Mouse (Mus musculus) forebrain, embryonic 14.5 days (tissue): ENCODE measurements at regions not wholly inside any gene's neighbourhood (a gene's known extent, or its start where the extent isn't known, plus 50 kb on each side); places are given as distances from the start of the nearest gene placed in this dataset.

ENCODE experiments used
- ATAC-seq: fragments of 200-750 bp; cut with Nextera tagmentation; 2 replicates; pipeline ENCODE4 v1.8.0; 2017; ENCODE audit warnings: mild to moderate bottlenecking, moderate library complexity
- DNase-seq: peaks from one replicate; pipeline ENCODE4 v3.0.0-alpha.2; 2015; ENCODE audit warnings: low spot score
- H3K27ac ChIP-seq: fragments of 300-500 bp; sonication (generic); 2 replicates; pipeline ENCODE4 v1.5.1; 2014; ENCODE audit warnings: low read depth, mild to moderate bottlenecking, control low read depth, low read length, moderate library complexity
- H3K27me3 ChIP-seq: fragments of 300-500 bp; sonication (generic); replicated peaks from 2 replicates; pipeline ENCODE4 v1.6.1; 2014; ENCODE audit warnings: low read length, control low read depth, mixed read lengths; ENCODE audit not compliant: control insufficient read depth, insufficient read depth
- H3K36me3 ChIP-seq: fragments of 300-500 bp; sonication (generic); 2 replicates; pipeline ENCODE4 v1.6.1; 2014; ENCODE audit warnings: low read length, control low read depth; ENCODE audit not compliant: control insufficient read depth, insufficient read depth
- H3K4me1 ChIP-seq: fragments of 300-500 bp; sonication (generic); 2 replicates; pipeline ENCODE4 v1.6.1; 2014; ENCODE audit warnings: antibody characterized with exemption, low read length, control low read depth; ENCODE audit not compliant: control insufficient read depth, insufficient read depth
- H3K4me2 ChIP-seq: fragments of 300-500 bp; sonication (generic); 2 replicates; pipeline ENCODE4 v1.6.1; 2014; ENCODE audit warnings: mild to moderate bottlenecking, control low read depth, low read length
- H3K4me3 ChIP-seq: fragments of 300-500 bp; sonication (generic); 2 replicates; pipeline ENCODE4 v1.5.1; 2014; ENCODE audit warnings: low read depth, low read length, control low read depth
- H3K9ac ChIP-seq: fragments of 300-500 bp; sonication (generic); 2 replicates; pipeline ENCODE4 v1.6.1; 2014; ENCODE audit warnings: mild to moderate bottlenecking, low read length, control low read depth, moderate library complexity
- H3K9me3 ChIP-seq: fragments of 300-500 bp; sonication (generic); replicated peaks from 2 replicates; pipeline ENCODE4 v1.6.1; 2016; ENCODE audit warnings: low read length, control low read depth, mixed read lengths; ENCODE audit not compliant: control insufficient read depth
- WGBS: fragments of 180-500 bp; shearing (Covaris S2); extraction: QIAGEN DNeasy Blood & Tissue Kit; methylation state at CpG from one replicate; pipeline ENCODE4 v1.1.7; 2014; 5-methylcytosine and 5-hydroxymethylcytosine counted together

DNA sequence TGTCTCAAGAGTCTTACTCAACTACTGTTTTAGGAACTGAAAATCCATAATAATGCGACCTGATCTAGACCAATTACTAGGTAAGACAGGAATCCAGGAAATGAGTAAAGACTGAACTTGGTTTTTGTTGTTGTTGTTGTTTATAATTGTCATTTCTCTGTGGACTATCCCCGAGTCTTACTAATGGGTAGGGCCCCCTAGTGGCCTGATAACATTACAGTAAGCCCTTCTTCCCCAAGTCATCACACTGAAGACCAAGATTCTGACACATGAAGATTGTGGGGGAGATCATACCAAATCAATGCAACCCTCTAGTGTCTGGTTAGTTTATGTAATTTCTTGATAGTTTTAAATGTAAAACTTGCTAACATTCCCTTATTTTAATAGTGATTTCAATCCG, 95.2 kb upstream of the Nek7 start:
- no peak for DNase-seq
- no peak for ATAC-seq

DNA sequence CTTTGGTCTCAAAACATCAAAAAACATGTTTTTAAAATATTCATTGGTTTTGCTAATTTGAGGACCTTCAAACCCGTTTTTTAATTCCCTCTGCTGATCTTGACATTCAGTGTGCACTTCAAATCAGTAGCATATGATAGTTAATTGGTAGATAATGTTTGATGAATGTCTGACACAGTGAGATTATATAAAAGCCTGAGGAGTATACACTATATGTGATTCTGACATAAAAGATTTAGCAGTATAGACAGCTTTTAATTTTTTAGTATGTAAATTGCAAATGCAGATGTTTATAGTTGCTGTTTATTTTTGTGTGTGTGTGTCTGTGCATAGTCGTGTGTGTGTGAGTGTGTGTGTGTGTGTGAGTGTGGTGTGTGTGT, 89.3 kb upstream of the Nek7 start:
- 70% methylated on average over 2 of the region's 2 CpGs for WGBS
- Histone ChIP-seq H3K9ac (no peak overlapping the region), H3K27ac (no peak overlapping the region), H3K27me3 (no peaks in the 10 kb centered on the region), H3K4me3 (no peak overlapping the region), H3K4me1 (no peaks in the 10 kb centered on the region), H3K9me3 (no peaks in the 10 kb centered on the region), H3K4me2 (no peak overlapping the region), H3K36me3 (no peaks in the 10 kb centered on the region)
- DNase-seq (no peak), ATAC-seq (no peak)

More for the DNA sequence above, 95.2 kb upstream of the Nek7 start:
- Histone ChIP-seq H3K9me3 (no peaks in the 10 kb centered on the region), H3K4me2 (no peak overlapping the region), H3K4me3 (no peak overlapping the region), H3K36me3 (no peaks in the 10 kb centered on the region), H3K27me3 (no peaks in the 10 kb centered on the region), H3K27ac (no peak overlapping the region), H3K9ac (no peak overlapping the region), H3K4me1 (no peaks in the 10 kb centered on the region)
- WGBS = 72% methylated on average over 3 of the region's 3 CpGs

DNA sequence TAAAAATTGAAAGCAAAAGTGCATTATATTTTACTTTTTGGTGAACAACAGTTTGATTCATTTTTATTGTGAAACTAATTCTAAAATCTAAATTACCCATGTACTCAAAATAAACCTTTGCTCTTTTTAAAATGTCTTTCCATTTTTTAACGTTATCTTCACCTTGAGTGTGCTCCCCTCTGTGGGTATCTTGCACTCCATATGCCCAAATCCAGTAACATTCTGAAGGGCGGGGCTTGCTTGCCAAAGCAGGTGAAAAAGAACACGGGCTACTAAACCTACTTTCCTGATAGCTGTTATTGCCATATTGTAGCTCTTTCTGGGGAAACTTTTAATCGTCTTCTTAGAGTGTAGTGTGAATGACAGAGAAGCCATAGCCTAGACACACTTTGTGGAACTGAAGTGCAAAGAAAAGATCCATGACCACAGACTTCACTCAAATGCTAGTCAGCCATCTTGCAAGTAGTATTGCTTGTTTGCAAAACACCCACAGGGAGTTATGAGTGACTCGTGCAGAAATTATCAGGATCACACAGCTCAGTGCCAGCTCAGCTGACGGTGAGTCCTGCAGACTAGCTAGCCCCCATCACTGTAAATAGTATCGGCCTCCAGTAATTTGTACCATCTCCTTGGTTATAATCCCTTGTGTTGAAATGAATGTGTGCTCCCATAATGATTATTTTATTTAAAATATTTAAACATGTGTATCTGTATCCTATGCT, 88.7 kb upstream of the Nek7 start:
- H3K36me3 ChIP-seq = no peaks in the 10 kb centered on the region
- H3K4me2 ChIP-seq = no peak overlapping the region
- no peak overlapping the region for H3K9ac ChIP-seq
- WGBS = 71% methylated on average over 7 of the region's 7 CpGs
- H3K4me3 ChIP-seq = no peak overlapping the region
- no peaks in the 10 kb centered on the region for H3K27me3 ChIP-seq
- H3K27ac ChIP-seq = no peak overlapping the region
- no peaks in the 10 kb centered on the region for H3K4me1 ChIP-seq
- ATAC-seq = no peak
- DNase-seq = no peak
- no peaks in the 10 kb centered on the region for H3K9me3 ChIP-seq

DNA sequence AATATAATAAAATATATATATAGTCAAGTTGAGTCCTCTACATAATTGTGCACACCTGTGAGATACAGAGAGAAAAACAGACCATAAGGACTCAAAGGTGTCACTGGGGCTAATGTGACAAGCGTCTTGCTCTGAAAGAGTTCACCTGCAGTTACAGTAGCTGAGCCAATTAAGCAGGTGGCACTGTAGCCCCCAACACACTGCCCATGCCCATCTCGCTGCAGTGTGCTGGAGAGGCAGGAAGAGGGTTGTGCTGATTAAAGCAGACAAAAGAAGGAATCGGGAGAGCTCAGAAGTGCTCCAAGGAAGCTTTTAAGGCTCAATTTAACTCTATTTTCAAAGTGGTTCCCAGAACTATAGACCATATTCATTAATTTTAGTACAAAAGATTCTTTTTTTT, 88.0 kb upstream of the Nek7 start:
- Histone ChIP-seq H3K27me3 (no peaks in the 10 kb centered on the region), H3K4me3 (no peak overlapping the region), H3K4me2 (no peak overlapping the region), H3K36me3 (no peaks in the 10 kb centered on the region), H3K9ac (no peak overlapping the region), H3K27ac (no peak overlapping the region), H3K4me1 (no peaks in the 10 kb centered on the region), H3K9me3 (no peaks in the 10 kb centered on the region)
- ATAC-seq (0 out of 2 replicates have a peak, but pooled peaks have one; percentile 34), DNase-seq (peak; percentile 17)
- WGBS = 19% methylated on average over 3 of the region's 3 CpGs

DNA sequence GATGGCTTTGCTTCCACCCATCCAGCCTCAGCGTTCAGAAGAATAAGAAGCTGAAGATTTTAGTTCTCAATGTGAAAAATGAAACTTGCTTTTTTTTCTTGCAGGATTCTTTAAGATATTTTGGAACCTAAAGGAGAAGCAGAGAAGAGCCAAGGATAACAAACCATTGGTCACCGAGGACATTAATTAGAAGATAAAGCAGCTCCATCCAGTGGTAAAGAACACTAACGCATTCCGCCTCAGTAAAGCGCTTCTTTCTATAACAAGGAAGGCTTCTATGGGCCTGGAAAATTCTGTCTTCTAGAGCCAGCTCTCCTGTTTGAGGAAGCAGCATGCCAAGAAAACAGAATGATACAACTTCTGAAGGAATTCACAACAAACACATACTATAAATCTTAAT, 83.3 kb upstream of the Nek7 start:
- Histone ChIP-seq H3K4me3 (no peak overlapping the region), H3K9me3 (no peaks in the 10 kb centered on the region), H3K9ac (no peak overlapping the region), H3K36me3 (no peaks in the 10 kb centered on the region), H3K4me1 (no peaks in the 10 kb centered on the region), H3K4me2 (no peak overlapping the region), H3K27ac (no peak overlapping the region), H3K27me3 (no peaks in the 10 kb centered on the region)
- no peak for ATAC-seq
- WGBS = 66% methylated on average over 5 of the region's 5 CpGs
- peak; percentile 28 for DNase-seq

DNA sequence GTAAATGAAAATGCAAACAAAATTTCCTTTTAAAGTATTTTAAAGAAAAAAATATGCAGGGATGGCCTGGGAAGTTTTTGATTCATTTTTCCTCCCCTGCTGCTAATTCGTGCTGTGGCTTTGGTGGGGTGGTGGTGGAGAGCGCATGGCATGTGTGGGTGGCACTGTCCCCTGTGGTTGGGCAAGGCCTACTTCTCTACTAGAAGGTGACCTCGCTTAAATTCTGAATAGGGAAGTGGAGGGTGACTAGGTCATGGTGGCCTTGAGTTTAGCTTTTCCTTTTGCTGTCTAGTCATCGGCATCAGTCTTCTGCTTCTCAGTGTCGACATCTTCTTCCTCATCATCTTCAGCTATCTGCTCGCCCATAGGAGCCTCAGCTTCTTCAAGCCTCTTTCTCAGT, 69.3 kb upstream of the Nek7 start:
- no peaks in the 10 kb centered on the region for H3K9me3 ChIP-seq
- ATAC-seq (no peak), DNase-seq (no peak)
- H3K27ac ChIP-seq = no peak overlapping the region
- 85% methylated on average over 6 of the region's 6 CpGs for WGBS
- H3K27me3 ChIP-seq = no peaks in the 10 kb centered on the region
- no peaks in the 10 kb centered on the region for H3K4me1 ChIP-seq
- H3K9ac ChIP-seq = no peak overlapping the region
- no peaks in the 10 kb centered on the region for H3K36me3 ChIP-seq
- H3K4me2 ChIP-seq = no peak overlapping the region
- H3K4me3 ChIP-seq = no peak overlapping the region

DNA sequence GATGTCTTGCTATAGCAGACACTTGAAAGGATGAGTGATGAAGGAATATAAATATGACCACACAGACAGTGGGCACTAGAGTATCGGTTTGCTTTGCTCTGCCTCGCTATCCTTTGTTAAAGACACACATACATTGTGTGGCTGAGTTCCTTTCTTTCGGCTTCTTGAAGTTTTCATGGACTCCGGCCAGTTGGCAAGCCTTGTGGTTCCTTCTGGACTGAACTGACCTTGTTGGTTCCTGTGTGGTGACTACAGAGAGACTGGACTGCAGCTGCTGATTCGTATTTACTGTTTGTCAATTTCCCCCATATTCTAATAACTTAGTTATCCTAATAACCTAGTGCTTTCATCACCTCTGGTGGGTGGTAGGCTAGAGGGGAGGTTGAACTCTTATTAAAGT, 66.8 kb upstream of the Nek7 start:
- Histone ChIP-seq H3K4me3 (no peak overlapping the region), H3K4me2 (no peak overlapping the region), H3K9me3 (no peaks in the 10 kb centered on the region), H3K36me3 (no peaks in the 10 kb centered on the region), H3K4me1 (no peaks in the 10 kb centered on the region), H3K9ac (no peak overlapping the region), H3K27me3 (no peaks in the 10 kb centered on the region), H3K27ac (no peak overlapping the region)
- 78% methylated on average over 5 of the region's 5 CpGs for WGBS
- ATAC-seq (no peak), DNase-seq (no peak)

DNA sequence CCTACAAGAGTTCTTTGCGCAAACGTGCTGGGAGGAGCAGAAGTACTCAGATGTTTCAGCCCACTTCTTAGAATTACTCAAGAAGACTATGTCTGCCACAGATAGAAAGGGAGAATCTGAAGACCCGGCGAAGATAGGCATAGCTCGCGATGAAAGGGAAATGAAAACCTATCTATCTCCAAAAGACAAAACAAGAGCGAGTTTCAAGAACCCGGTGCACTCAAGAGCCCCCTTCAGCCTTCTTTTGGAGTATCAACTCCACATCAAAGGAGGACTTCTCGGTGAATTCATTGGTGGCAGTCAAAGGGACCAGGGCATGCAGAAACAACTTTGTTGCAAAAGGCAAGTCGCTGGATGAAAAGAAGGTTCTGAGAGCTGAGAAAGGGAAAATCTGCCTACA, 63.8 kb upstream of the Nek7 start:
- 86% methylated on average over 10 of the region's 10 CpGs for WGBS
- no peak for DNase-seq

DNA sequence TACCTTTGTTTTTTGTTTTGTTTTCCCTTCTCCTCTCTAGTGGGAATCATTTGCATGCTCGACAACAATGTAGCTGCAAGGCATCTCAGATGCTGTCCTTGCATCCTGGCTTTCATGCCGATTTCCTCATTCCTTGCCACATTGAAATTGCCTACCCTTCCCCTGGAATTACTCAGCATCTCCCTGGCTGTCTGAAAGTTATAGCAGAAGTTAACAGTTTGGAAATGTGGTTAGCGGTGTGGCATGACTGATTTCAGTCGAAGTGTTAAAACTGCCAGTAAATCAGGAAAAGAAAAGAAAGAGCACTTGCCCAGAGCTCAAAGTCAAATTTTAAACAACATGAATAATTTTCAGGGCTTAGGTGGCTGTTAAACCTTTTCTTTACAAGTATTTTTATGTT, 62.0 kb upstream of the Nek7 start:
- H3K9ac ChIP-seq = no peak overlapping the region
- ATAC-seq = no peak
- no peaks in the 10 kb centered on the region for H3K36me3 ChIP-seq
- H3K4me3 ChIP-seq = no peak overlapping the region
- H3K4me2 ChIP-seq = no peak overlapping the region
- H3K27me3 ChIP-seq = no peaks in the 10 kb centered on the region
- no peak for DNase-seq
- H3K9me3 ChIP-seq = no peaks in the 10 kb centered on the region
- H3K27ac ChIP-seq = no peak overlapping the region
- no peaks in the 10 kb centered on the region for H3K4me1 ChIP-seq
- WGBS = 66% methylated on average over 4 of the region's 4 CpGs

More for the DNA sequence above, 63.8 kb upstream of the Nek7 start:
- H3K9ac ChIP-seq = no peak overlapping the region
- H3K4me2 ChIP-seq = no peak overlapping the region
- H3K9me3 ChIP-seq = no peaks in the 10 kb centered on the region
- no peak overlapping the region for H3K4me3 ChIP-seq
- H3K27ac ChIP-seq = no peak overlapping the region
- no peaks in the 10 kb centered on the region for H3K4me1 ChIP-seq
- no peaks in the 10 kb centered on the region for H3K27me3 ChIP-seq
- no peaks in the 10 kb centered on the region for H3K36me3 ChIP-seq
- ATAC-seq = no peak
